Mouse (Mus musculus) heart, adult 10 weeks (tissue): Measurements from ENCODE around the gene Slc40a1. TPM values are rescaled to one million over a fixed set of nuclear protein-coding genes. Genes with fewer than 3 reads are reported as not detected.

Experiments used
- polyA plus RNA-seq: library from polyadenylated mRNA; stranded (reverse); fragments of 350-450 nt; fragmentation: Illumina TruSeq; extraction: RNeasy Lipid Tissue Mini Kit (QIAGEN cat#74804); gene quantifications from one replicate; pipeline ENCODE4 v1.2.3, GENCODE M21; 2014; ENCODE audit warnings: low read depth, low replicate concordance

Gene Slc40a1
- polyA plus RNA-seq: 32.9 TPM

DNA sequence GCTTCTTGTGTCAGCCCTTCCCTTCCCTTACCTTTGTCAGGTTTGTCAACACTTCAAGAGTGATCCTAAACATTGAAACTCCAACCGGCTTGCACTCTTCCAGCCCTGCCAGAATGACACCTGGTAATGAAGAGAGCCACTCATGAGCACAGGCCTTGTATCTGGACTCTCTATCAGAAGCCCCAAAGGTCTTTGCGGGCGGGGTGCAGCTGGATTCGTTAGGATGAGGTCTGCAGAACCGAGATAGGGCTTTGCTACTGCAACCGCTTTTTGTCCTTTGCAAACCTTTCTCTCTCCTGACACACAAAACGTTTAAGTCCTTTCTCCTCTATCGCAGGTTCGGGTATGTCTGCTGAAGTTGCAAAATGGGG is at the start of gene Slc40a1:
Gene Slc40a1, minus strand, starts transcription at position 131 of the 371 bp plus-strand sequence.

DNA sequence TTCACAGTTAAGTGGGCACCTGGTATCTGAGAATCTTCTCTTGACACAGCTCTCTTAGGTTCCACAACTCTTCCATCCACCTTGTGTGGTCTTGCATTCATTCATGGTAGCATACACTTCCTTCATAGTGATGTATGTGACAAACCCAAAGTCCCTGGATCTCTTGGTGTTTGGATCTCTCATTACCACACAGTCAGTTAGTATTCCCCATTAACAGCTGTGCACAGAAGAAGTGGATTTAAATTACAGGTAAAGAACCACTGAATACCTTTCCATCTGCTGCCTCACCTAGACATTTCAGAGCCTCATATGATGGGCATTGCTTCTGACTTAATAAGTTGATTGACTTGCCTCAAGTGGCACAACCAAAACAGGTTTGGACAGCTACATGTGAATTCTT is 36.1 kb downstream of the Slc40a1 start, which contains the start of gene Gm5269:
Gene Gm5269, minus strand, starts transcription at position 101 of the 400 bp plus-strand sequence.

Other genes with a start within 250 kb of the Slc40a1 start
- 28.1 TPM for gene Wdr75, start 131.4 kb downstream of the Slc40a1 start, polyA plus RNA-seq
- gene Gm5269, start 36.2 kb downstream of the Slc40a1 start, polyA plus RNA-seq: not detected
- gene Dnah7b, start 139.8 kb upstream of the Slc40a1 start, polyA plus RNA-seq: 1.2 TPM